Mouse (Mus musculus): Measurements from ENCODE around the gene Rmnd1.

The Rmnd1 gene

GRCm38 (mm10) chr10:4354371-4355260 lies 77.6 kb downstream of the Rmnd1 start:
- no peak for DNase-seq (ENCODE audit: low read depth, low spot score)

All from embryo, embryonic 11.5 days (tissue).